Mouse (Mus musculus) small intestine, adult 2 months (tissue): ENCODE data around the gene Gm10974.

Experiments
- CTCF ChIP-seq: fragments of 200-500 bp; IDR thresholded peaks from 2 replicates; pipeline ENCODE4 v1.5.1; 2012; ENCODE audit warnings: low read depth, mild to moderate bottlenecking, control low read depth, inconsistent platforms, low read length, moderate library complexity, mixed read lengths; ENCODE audit not compliant: insufficient replicate concordance, insufficient read length; ENCODE audit errors: extremely low read depth
- POLR2A ChIP-seq: fragments of 200-500 bp; IDR thresholded peaks from 2 replicates; pipeline ENCODE4 v1.6.1; 2012; ENCODE audit warnings: low read depth, mild to moderate bottlenecking, control low read depth, inconsistent platforms, low read length, moderate library complexity

DNA sequence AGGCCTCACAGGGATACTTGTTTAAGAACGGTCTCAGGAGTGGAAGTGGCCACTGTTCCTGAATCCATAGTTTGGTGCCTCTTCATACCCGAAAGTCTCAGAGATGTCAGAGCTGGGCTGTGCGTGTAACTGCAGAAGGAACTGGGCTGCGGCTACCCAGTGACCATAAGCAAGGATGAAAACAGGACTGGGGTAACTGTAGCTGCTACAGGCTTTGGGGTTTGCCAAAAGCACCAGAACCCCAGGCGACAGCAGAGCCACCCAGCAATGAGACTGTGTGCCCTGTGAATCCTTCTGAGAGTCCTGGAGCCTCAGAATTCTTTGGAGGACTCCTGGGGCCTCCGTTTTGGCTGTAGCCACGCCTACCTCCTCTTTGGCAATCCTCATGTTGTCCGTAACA lies 35.9 kb downstream of the Gm10974 start:
- TF ChIP-seq CTCF (no peak), POLR2A (no peak)
